Mouse (Mus musculus) brain, embryonic 14.5 days (tissue): ENCODE results near the gene Adgb.

Source experiments
- CTCF ChIP-seq: fragments of 200-500 bp; IDR thresholded peaks from 2 replicates; pipeline ENCODE4 v1.5.1; 2012; ENCODE audit warnings: inconsistent platforms, mild to moderate bottlenecking, moderate library complexity, borderline replicate concordance; ENCODE audit not compliant: insufficient read depth, insufficient read length; ENCODE audit errors: extremely low read depth
- POLR2A ChIP-seq: fragments of 200-500 bp; IDR thresholded peaks from 2 replicates; pipeline ENCODE4 v1.6.1; 2012; ENCODE audit warnings: mild to moderate bottlenecking, inconsistent platforms, borderline replicate concordance; ENCODE audit not compliant: poor library complexity, insufficient read depth, insufficient read length, severe bottlenecking; ENCODE audit errors: extremely low read depth

DNA sequence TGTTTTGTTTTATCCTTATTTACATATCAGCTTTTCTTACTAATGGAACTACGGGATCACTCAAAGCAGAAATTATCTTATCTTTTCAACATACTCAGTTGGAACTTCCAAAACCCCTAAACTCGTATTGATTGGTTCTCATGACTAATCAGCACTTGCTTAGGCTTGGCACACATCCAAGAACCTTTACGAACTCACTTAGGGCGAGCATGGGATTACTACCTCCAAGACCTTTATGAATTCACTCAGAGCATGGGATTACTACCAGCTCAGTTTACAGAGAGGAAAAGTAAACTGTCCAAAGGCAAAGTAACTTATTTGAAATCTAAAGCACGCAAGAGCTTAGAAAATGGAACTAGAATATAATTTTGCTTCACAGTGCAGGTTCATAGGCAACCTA lies 4.8 kb upstream of the Adgb start:
- TF ChIP-seq CTCF, result no peak
- no peak for TF ChIP-seq POLR2A
